Mouse (Mus musculus) v-Abl transformed pro-B cells (cell line): Measurements from ENCODE around the gene Dgkg.

Experiments used
- in situ Hi-C, 2 experiments: fragments of 400-800 bp; cut with MboI; formaldehyde crosslinking; loops; one replicate each; pipeline ENCODE4 v1.15.1; 2025; ENCODE audit not compliant: unreplicated experiment in 2 of 2

Gene Dgkg

GRCm38 (mm10) chr16:22656533-22657444, at the start of gene Dgkg:
Gene Dgkg, minus strand, starts transcription at chr16:22657221.
- in situ Hi-C loops, result no loop called here

GRCm38 (mm10) chr16:22704946-22705345, 47.9 kb upstream of the Dgkg start:
- in situ Hi-C loops, result no loop called here

GRCm38 (mm10) chr16:22704136-22704535, 47.1 kb upstream of the Dgkg start:
- in situ Hi-C loops, result no loop called here

GRCm38 (mm10) chr16:22698846-22699760, 42.1 kb upstream of the Dgkg start:
- in situ Hi-C loops, result no loop called here

GRCm38 (mm10) chr16:22698101-22698500, 41.1 kb upstream of the Dgkg start:
- in situ Hi-C loops, result no loop called here

- in situ Hi-C loops, result no loop called here
Observed at GRCm38 (mm10) chr16:22689622-22690021, 32.6 kb upstream of the Dgkg start.

GRCm38 (mm10) chr16:22687711-22688230, 30.8 kb upstream of the Dgkg start:
- in situ Hi-C loops, result no loop called here

- in situ Hi-C loops, result no loop called here
Observed at GRCm38 (mm10) chr16:22683605-22684004, 26.6 kb upstream of the Dgkg start.

- in situ Hi-C loops, result no loop called here
Observed at GRCm38 (mm10) chr16:22682727-22683126, 25.7 kb upstream of the Dgkg start.

- in situ Hi-C loops, result no loop called here
Observed at GRCm38 (mm10) chr16:22679641-22680040, 22.6 kb upstream of the Dgkg start.

- in situ Hi-C loops, result no loop called here
Observed at GRCm38 (mm10) chr16:22674636-22675035, 17.6 kb upstream of the Dgkg start.

GRCm38 (mm10) chr16:22674164-22674563, 17.1 kb upstream of the Dgkg start:
- in situ Hi-C loops, result no loop called here

- in situ Hi-C loops, result no loop called here
Observed at GRCm38 (mm10) chr16:22664033-22664432, 7.0 kb upstream of the Dgkg start.

GRCm38 (mm10) chr16:22663136-22663535, 6.1 kb upstream of the Dgkg start:
- in situ Hi-C loops, result no loop called here

- in situ Hi-C loops, result no loop called here
Observed at GRCm38 (mm10) chr16:22661076-22661475, 4.1 kb upstream of the Dgkg start.

- in situ Hi-C loops, result no loop called here
Observed at GRCm38 (mm10) chr16:22657874-22658789, 1.1 kb upstream of the Dgkg start.

- in situ Hi-C loops, result no loop called here
Observed at GRCm38 (mm10) chr16:22655812-22656211, 1.2 kb downstream of the Dgkg start.

- in situ Hi-C loops, result no loop called here
Observed at GRCm38 (mm10) chr16:22655223-22655622, 1.8 kb downstream of the Dgkg start.

- in situ Hi-C loops, result no loop called here
Observed at GRCm38 (mm10) chr16:22654477-22654835, 2.6 kb downstream of the Dgkg start.

GRCm38 (mm10) chr16:22653817-22654476, 3.1 kb downstream of the Dgkg start:
- in situ Hi-C loops, result no loop called here
